Mouse (Mus musculus) NIH3T3 (cell line): ENCODE data around the gene Lrrc29.
A peak's percentile ranks its signal among the peaks of the same experiment; 100 is the strongest.

ENCODE experiments used
- DNase-seq: peaks from one replicate; pipeline ENCODE4 v3.0.0-alpha.2; 2012; ENCODE audit warnings: low read depth

Lrrc29 gene

GRCm38 (mm10) chr8:105311718-105312117 is 14.4 kb downstream of the Lrrc29 start:
- no peak for DNase-seq

GRCm38 (mm10) chr8:105310118-105310517 is 16.0 kb downstream of the Lrrc29 start:
- DNase-seq = no peak

- DNase-seq = no peak
Measured at GRCm38 (mm10) chr8:105309142-105309847, 16.8 kb downstream of the Lrrc29 start.

- DNase-seq = no peak
Measured at GRCm38 (mm10) chr8:105308428-105308827, 17.6 kb downstream of the Lrrc29 start.

GRCm38 (mm10) chr8:105307670-105308069 is 18.4 kb downstream of the Lrrc29 start:
- DNase-seq = no peak

- no peak for DNase-seq
Measured at GRCm38 (mm10) chr8:105306146-105306691, 19.9 kb downstream of the Lrrc29 start.

GRCm38 (mm10) chr8:105305211-105306145 is 20.6 kb downstream of the Lrrc29 start, which contains the start of gene Elmo3:
Elmo3 (plus strand) TSS chr8:105305601.
- peak; percentile 36 for DNase-seq

GRCm38 (mm10) chr8:105304325-105305210 is 21.5 kb downstream of the Lrrc29 start:
- DNase-seq = peak; percentile 61

GRCm38 (mm10) chr8:105303874-105304273 is 22.2 kb downstream of the Lrrc29 start:
- no peak for DNase-seq

- DNase-seq = peak; percentile 33
Measured at GRCm38 (mm10) chr8:105303396-105303795, 22.7 kb downstream of the Lrrc29 start.

GRCm38 (mm10) chr8:105299962-105300361 is 26.1 kb downstream of the Lrrc29 start:
- no peak for DNase-seq

- DNase-seq = peak; percentile 73
Measured at GRCm38 (mm10) chr8:105298351-105299252, 27.5 kb downstream of the Lrrc29 start.

GRCm38 (mm10) chr8:105297511-105298192 is 28.4 kb downstream of the Lrrc29 start, which contains the start of gene E2f4:
E2f4 (plus strand) TSS chr8:105297663.
- DNase-seq = peak; percentile 95

GRCm38 (mm10) chr8:105295895-105296573 is 30.0 kb downstream of the Lrrc29 start, which contains the start of gene Exoc3l:
Exoc3l (minus strand) TSS chr8:105296101.
- no peak for DNase-seq

GRCm38 (mm10) chr8:105295256-105295655 is 30.8 kb downstream of the Lrrc29 start:
- no peak for DNase-seq

GRCm38 (mm10) chr8:105294776-105295175 is 31.3 kb downstream of the Lrrc29 start:
- DNase-seq = no peak

GRCm38 (mm10) chr8:105293405-105293804 is 32.7 kb downstream of the Lrrc29 start:
- DNase-seq = no peak

GRCm38 (mm10) chr8:105292471-105292870 is 33.6 kb downstream of the Lrrc29 start:
- peak; percentile 83 for DNase-seq

- DNase-seq = peak; percentile 51
Measured at GRCm38 (mm10) chr8:105291802-105292201, 34.3 kb downstream of the Lrrc29 start.
